Mouse (Mus musculus) CH12.LX (cell line): Measurements from ENCODE around the gene Hoxd4.

Experiments used
- CTCF ChIP-seq, 2 experiments: IDR thresholded peaks in 1 of 2; conservative IDR thresholded peaks in 1 of 2; 2 replicates each; pipeline ENCODE4 v1.5.1; 2011 to 2012; ENCODE audit warnings: low read depth in 2 of 2, low read length in 2 of 2, improper control_type of control experiment in 1 of 2, inconsistent platforms in 1 of 2, mild to moderate bottlenecking in 1 of 2, moderate library complexity in 1 of 2
- EP300 ChIP-seq: IDR thresholded peaks from 2 replicates; pipeline ENCODE4 v1.6.1; 2011; ENCODE audit warnings: low read length, improper control_type of control experiment
- NELFE ChIP-seq: IDR thresholded peaks from 2 replicates; pipeline ENCODE4 v1.6.1; 2011; ENCODE audit warnings: low read depth, low read length, improper control_type of control experiment
- TBP ChIP-seq: conservative IDR thresholded peaks from 2 replicates; pipeline ENCODE4 v1.6.1; 2011; ENCODE audit warnings: low read depth, low read length, improper control_type of control experiment
- TCF12 ChIP-seq: IDR thresholded peaks from 2 replicates; pipeline ENCODE4 v1.6.1; 2014; ENCODE audit warnings: low read depth, mild to moderate bottlenecking, inconsistent platforms, low read length, improper control_type of control experiment
- ZC3H11A ChIP-seq: IDR thresholded peaks from 2 replicates; pipeline ENCODE4 v1.6.1; 2012; ENCODE audit warnings: low read depth, mild to moderate bottlenecking, inconsistent platforms, low read length, improper control_type of control experiment
- ZNF384 ChIP-seq: IDR thresholded peaks from 2 replicates; pipeline ENCODE4 v1.6.1; 2012; ENCODE audit warnings: low read depth, low read length, improper control_type of control experiment, inconsistent platforms

GRCm38 (mm10) chr2:74751861-74752260 lies 40.1 kb downstream of the Hoxd4 start:
- TF ChIP-seq EP300 (no peak), CTCF (conservative IDR thresholded peaks at IDR 0.05 in 1 of 2, IDR thresholded peaks at IDR 0.05 in 1 of 2; ENCODE audit: low read depth in 2 of 2, low read length in 2 of 2) (no peak), TBP (no peak), ZNF384 (no peak), TCF12 (no peak), ZC3H11A (no peak), NELFE (no peak)
